In genomic region chr6:72389941-72390771, GRCm38 (mm10) we compare ENCODE assay signal across 1 mouse cellular context.
TF ChIP-seq lines count a peak whose summit lies in the region.

Gene Vamp8, minus strand, starts transcription at chr6:72390703.

TF ChIP-seq in CH12.LX, 34 proteins besides CTCF, POLR2A, EP300 and RAD21 (continued from another document):
- TF ChIP-seq USF2 (conservative IDR thresholded peaks at IDR 0.05; ENCODE audit: low read depth, low read length) (no peak), MAFK (IDR thresholded peaks at IDR 0.05; ENCODE audit: insufficient replicate concordance, low read length) (0 out of 2 replicates have a peak, but pooled peaks have one; percentile 11)
